Mouse (Mus musculus): ENCODE measurements around the gene Terf2. TPM values are rescaled to one million over a fixed set of nuclear protein-coding genes. Genes with fewer than 3 reads are reported as not detected.

Gene Terf2
- polyA plus RNA-seq (2021; fragmentation: Nextera tagmentation): 6.3 and 7.5 TPM in 2 replicates
- long read RNA-seq, experiment 1, partial matches to known transcripts: 4 of 10 reads
- long read RNA-seq, experiment 1, other reads (novel, unspliced or antisense): 4 of 10 reads
- long read RNA-seq, experiment 2, partial matches to known transcripts: 7 of 13 reads
- long read RNA-seq, experiment 2, other reads (novel, unspliced or antisense): 5 of 13 reads

DNA sequence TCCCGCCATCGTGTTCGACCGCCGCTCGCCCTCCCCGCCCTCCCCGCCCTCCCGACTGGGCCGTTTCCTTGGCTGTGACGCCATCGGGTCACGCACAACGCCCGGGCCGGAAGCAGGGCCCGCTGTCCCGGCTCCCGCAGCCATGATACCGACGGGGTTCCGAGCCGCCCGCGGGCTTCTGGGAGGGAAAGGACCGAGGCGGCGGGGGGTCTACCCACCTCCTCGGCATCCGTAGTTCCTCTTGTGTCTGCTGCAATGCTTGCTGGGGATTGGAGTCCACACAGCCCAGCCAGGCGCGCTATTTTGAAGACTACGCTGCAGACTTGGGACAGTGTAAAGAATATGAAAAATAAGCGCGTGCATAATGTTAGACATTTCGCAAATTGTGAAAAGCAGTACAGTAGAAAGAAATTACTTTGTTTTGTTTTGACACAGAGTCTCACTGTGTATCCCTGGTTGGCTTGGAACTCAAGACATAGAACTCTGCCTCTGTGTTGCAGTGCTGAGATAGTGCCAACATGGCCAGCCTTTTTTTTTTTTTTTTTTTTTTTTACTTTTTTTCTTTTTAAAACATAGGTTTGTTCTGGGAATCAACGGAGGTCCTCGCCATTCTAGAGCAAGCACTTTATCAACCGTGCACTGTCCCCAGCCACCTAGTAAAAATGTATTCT, at the start of gene Terf2:
Terf2 (minus strand) TSS at position 182 of the 671 bp plus-strand sequence.

GRCm38 (mm10) chr8:107065511-107066496, 30.5 kb downstream of the Terf2 start, which contains the start of gene Tmed6:
TSS of gene Tmed6 (minus strand) at chr8:107065644.

DNA sequence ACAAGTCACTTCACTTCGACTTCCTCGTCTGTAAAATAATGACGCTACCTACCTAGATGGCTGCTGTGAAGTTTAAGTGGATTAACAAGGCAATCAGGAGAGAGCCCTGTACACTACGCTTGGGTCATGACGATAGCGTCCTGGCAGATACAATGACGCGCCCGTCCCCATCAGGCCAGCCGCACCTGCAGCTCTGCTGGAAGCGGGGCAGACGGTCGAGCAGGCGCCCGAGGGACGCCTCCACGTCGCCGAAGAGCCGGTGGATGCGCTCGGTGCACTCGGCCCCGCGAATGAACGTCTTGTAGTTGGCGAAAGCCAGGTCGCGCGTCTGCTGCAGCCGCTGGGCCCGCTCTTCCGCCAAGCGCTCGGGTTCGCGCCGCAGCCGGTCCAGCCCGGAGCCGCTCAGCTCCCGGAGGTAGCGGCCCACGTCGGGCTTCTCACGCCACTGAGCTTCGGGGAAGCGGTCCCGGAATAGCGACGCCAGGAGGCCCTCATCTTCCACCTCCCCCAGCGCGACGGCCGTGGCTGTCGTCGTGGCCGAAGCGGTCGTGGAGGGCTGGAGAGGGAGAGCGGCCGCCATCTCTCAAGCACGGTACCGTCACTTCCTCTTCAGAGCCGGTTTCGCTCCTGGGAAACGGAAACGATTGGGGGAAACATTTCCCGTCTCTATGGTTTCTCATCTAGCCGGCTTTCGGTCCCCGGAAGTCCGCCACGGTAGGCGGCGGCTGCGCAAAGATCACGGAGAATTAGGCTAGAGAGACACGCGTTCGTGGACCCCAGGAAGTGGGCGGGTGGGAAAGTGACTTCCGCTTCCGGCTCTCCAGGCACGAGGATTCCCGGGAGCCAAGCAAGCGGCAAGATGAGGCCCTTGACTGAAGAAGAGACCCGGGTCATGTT, 40.0 kb downstream of the Terf2 start, which contains the start of the genes Cog8 and Nip7:
Cog8 (minus strand) TSS at position 614 of the 897 bp plus-strand sequence.
Nip7 (plus strand) TSS at position 802 of the 897 bp plus-strand sequence.

DNA sequence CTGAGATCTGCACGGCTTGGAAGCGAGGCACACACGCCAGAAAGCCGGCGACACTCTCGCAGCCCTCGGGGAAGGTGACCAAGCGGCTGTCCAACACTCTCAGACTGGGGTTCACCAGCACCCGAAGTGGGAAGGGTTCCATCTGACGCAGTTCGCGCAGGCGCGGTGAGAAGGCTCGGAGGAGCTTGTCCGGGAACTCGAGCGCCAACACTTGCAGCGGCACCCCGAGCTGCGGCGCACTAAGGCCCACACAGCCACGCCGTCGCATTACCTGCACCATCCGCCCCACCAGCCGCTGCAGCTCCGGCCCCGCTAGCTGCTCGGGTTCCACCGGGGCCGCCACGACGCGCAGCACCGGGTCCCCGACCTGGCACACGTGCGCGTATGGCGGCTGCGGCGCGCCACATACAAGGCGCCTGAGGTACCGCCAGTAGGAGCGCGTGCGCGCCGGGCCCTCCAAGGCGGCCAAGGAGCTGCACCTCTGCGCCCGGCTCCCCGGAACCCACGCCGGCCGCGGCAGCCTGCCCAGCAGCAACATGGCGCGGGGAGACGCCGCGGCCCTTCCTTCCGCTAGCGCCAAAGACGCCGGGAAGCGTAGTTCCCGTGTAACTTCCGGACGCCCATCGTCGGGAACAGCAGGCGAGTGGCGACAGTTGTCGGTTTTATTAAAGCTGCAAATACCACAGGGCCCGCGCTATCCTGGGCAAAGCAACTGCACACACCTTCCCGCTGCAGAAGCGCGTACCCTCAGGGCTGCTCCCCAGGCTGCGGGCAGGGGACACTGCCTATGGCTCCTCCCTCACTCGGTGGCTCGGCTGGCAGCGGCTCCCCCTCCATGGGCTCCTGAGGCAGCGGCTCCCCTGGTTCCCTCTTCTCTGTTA, 48.0 kb downstream of the Terf2 start, which contains the start of gene Pdf:
Pdf (minus strand) TSS at position 554 of the 881 bp plus-strand sequence.

DNA sequence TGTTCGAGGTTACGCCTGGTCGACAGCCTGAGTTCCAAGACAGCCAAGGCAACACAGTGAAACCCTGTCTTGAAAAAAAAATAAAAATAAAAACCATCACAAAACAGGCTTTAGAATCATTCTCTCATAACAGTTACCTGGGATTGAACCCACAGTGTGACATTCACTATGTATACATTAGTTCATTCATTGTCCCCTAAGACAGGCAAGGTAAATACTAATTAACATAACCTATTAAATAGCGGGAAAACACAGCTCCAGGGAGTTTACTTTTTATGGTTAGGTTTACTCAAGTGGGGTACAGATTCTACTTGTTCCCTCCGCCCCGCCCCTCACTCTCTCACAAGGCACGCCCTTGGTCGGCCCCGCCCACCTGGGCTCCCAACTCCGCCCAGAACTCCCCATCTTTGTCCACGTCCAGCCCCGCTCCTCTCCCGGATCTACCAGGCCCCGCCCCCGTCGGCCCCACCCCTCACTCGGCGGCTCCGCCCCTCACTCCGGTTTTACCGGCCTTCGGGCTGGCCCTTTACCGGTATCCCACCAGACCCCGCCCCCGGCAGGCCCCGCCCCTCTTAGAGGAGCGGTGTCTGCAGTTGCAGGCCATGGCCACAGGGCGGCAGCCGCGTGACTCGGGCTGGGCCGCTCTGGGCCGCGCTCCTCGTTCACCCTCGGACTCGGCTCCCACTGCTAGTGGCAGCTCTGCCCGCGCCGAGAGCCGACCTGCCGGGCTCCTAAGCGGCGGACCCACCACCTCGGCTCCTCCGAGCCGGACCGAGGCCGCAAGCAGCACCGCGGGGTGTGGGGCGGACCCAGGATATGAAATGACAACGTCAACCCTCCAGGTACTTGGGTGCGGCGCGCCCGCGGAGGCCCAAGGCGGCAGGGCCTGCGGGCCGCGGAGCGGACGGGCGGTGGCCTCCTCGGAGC, 65.4 kb downstream of the Terf2 start, which contains the start of gene Vps4a:
Vps4a (plus strand) TSS at position 573 of the 927 bp plus-strand sequence.

Other genes with a start within 250 kb of the Terf2 start
- 0.07 and 0.26 TPM in 2 replicates for gene Has3, start 226.3 kb downstream of the Terf2 start, polyA plus RNA-seq (2021; fragmentation: Nextera tagmentation)
- gene Utp4, start 202.9 kb downstream of the Terf2 start, polyA plus RNA-seq (2021; fragmentation: Nextera tagmentation): 20.1 and 20.9 TPM in 2 replicates
- 1.0 and 3.8 TPM in 2 replicates for gene Sntb2, start 160.8 kb downstream of the Terf2 start, polyA plus RNA-seq (2021; fragmentation: Nextera tagmentation)
- 116 and 128 TPM in 2 replicates for gene Vps4a, start 65.3 kb downstream of the Terf2 start, polyA plus RNA-seq (2021; fragmentation: Nextera tagmentation)
- gene Pdf, start 47.9 kb downstream of the Terf2 start, polyA plus RNA-seq (2021; fragmentation: Nextera tagmentation): 47.1 and 58.1 TPM in 2 replicates
- gene Cog8, start 39.9 kb downstream of the Terf2 start, polyA plus RNA-seq (2021; fragmentation: Nextera tagmentation): 41.0 and 55.0 TPM in 2 replicates
- 28.7 and 44.7 TPM in 2 replicates for gene Nip7, start 39.7 kb downstream of the Terf2 start, polyA plus RNA-seq (2021; fragmentation: Nextera tagmentation)
- not detected in 2 replicates for gene Tmed6, start 30.9 kb downstream of the Terf2 start, polyA plus RNA-seq (2021; fragmentation: Nextera tagmentation)
- gene Cyb5b, start 54.1 kb upstream of the Terf2 start, polyA plus RNA-seq (2021; fragmentation: Nextera tagmentation): 39.6 and 55.6 TPM in 2 replicates
- gene Nfat5, start 196.9 kb upstream of the Terf2 start, polyA plus RNA-seq (2021; fragmentation: Nextera tagmentation): 4.1 and 5.7 TPM in 2 replicates